Mouse (Mus musculus) embryonic facial prominence, embryonic 11.5 days (tissue): Measurements from ENCODE around the gene Rnf5. TPM values are rescaled to one million over a fixed set of nuclear protein-coding genes. Genes with fewer than 3 reads are reported as not detected.

Experiments
- ATAC-seq: fragments of 200-750 bp; cut with Nextera tagmentation; replicated peaks from 2 replicates; pipeline ENCODE4 v1.8.0; 2017; ENCODE audit warnings: low read depth; ENCODE audit not compliant: insufficient number of reproducible peaks, low FRiP score, low TSS enrichment
- DNase-seq: peaks from one replicate; pipeline ENCODE4 v3.0.0-alpha.2; 2015; ENCODE audit warnings: low spot score
- H3K27ac ChIP-seq: fragments of 300-500 bp; sonication (generic); replicated peaks from 2 replicates; pipeline ENCODE4 v1.5.1; 2014; ENCODE audit warnings: mild to moderate bottlenecking, low read depth, low read length, control low read depth
- H3K27me3 ChIP-seq: fragments of 300-500 bp; sonication (generic); 2 replicates; pipeline ENCODE4 v1.6.1; 2014; ENCODE audit warnings: mild to moderate bottlenecking, low read length, moderate library complexity, mixed read lengths; ENCODE audit not compliant: control insufficient read depth, insufficient read depth
- H3K36me3 ChIP-seq: fragments of 300-500 bp; sonication (generic); replicated peaks from 2 replicates; pipeline ENCODE4 v1.6.1; 2014; ENCODE audit warnings: low read depth, mild to moderate bottlenecking, low read length, moderate library complexity, mixed read lengths; ENCODE audit not compliant: control insufficient read depth, insufficient read depth
- H3K4me1 ChIP-seq: fragments of 300-500 bp; sonication (generic); 2 replicates; pipeline ENCODE4 v1.6.1; 2014; ENCODE audit warnings: low read length, mixed read lengths; ENCODE audit not compliant: control insufficient read depth, insufficient read depth
- H3K4me2 ChIP-seq: fragments of 300-500 bp; sonication (generic); 2 replicates; pipeline ENCODE4 v1.6.1; 2014; ENCODE audit warnings: low read depth, mild to moderate bottlenecking, control low read depth, low read length, moderate library complexity
- H3K4me3 ChIP-seq: fragments of 300-500 bp; sonication (generic); 2 replicates; pipeline ENCODE4 v1.5.1; 2014; ENCODE audit warnings: low read depth, low read length, control low read depth
- H3K9ac ChIP-seq: fragments of 300-500 bp; sonication (generic); replicated peaks from 2 replicates; pipeline ENCODE4 v1.6.1; 2014; ENCODE audit warnings: mild to moderate bottlenecking, control low read depth, low read length
- H3K9me3 ChIP-seq: fragments of 300-500 bp; sonication (generic); replicated peaks from 2 replicates; pipeline ENCODE4 v1.6.1; 2016; ENCODE audit warnings: mild to moderate bottlenecking, low read length, inconsistent platforms, mixed read lengths; ENCODE audit not compliant: control insufficient read depth
- WGBS: fragments of 180-500 bp; shearing (Covaris S2); extraction: QIAGEN DNeasy Blood & Tissue Kit; methylation state at CpG from one replicate; pipeline ENCODE4 v1.1.7; 2014; 5-methylcytosine and 5-hydroxymethylcytosine counted together
- polyA plus RNA-seq: library from polyadenylated mRNA; unstranded; fragments of >200 nt; fragmentation: Nextera tagmentation; extraction: Ambion mirVana; gene quantifications from 2 replicates; pipeline ENCODE4 v1.2.1, GENCODE M21; 2014

Rnf5 gene
- polyA plus RNA-seq, 1 experiment from 2014 or later: 118 TPM

- DNase-seq: peak; percentile 24
- Histone ChIP-seq H3K4me1 (peaks cover 22% of the 10 kb centered on the region), H3K9me3 (no peaks in the 10 kb centered on the region), H3K36me3 (no peaks in the 10 kb centered on the region), H3K27ac (peak overlapping the region; percentile 95), H3K4me2 (peak overlapping the region; percentile 91), H3K4me3 (peak overlapping the region; percentile 52), H3K27me3 (no peaks in the 10 kb centered on the region), H3K9ac (peak overlapping the region; percentile 86)
- 0 out of 2 replicates have a peak, but pooled peaks have one; percentile 0 for ATAC-seq
- WGBS: 27% methylated on average over 32 of the region's 32 CpGs
Measured at GRCm38 (mm10) chr17:34585877-34586771, 17.4 kb downstream of the Rnf5 start.

GRCm38 (mm10) chr17:34585121-34585520, 18.4 kb downstream of the Rnf5 start:
- Histone ChIP-seq H3K4me2 (no peak overlapping the region), H3K9ac (no peak overlapping the region), H3K27ac (no peak overlapping the region), H3K36me3 (no peaks in the 10 kb centered on the region), H3K4me1 (peaks cover 13% of the 10 kb centered on the region), H3K4me3 (no peak overlapping the region), H3K27me3 (no peaks in the 10 kb centered on the region), H3K9me3 (no peaks in the 10 kb centered on the region)
- 89% methylated on average over 8 of the region's 8 CpGs for WGBS
- DNase-seq (no peak), ATAC-seq (no peak)

- H3K27ac ChIP-seq: no peak overlapping the region
- no peak overlapping the region for H3K4me2 ChIP-seq
- ATAC-seq (no peak), DNase-seq (no peak)
- H3K27me3 ChIP-seq: no peaks in the 10 kb centered on the region
- H3K36me3 ChIP-seq: no peaks in the 10 kb centered on the region
- WGBS: 76% methylated on average over 8 of the region's 8 CpGs
- H3K4me1 ChIP-seq: peaks cover 8% of the 10 kb centered on the region
- H3K9me3 ChIP-seq: no peaks in the 10 kb centered on the region
- no peak overlapping the region for H3K4me3 ChIP-seq
- H3K9ac ChIP-seq: no peak overlapping the region
Measured at GRCm38 (mm10) chr17:34583819-34584218, 19.7 kb downstream of the Rnf5 start.

GRCm38 (mm10) chr17:34583397-34583796, 20.1 kb downstream of the Rnf5 start:
- H3K27ac ChIP-seq: no peak overlapping the region
- no peak overlapping the region for H3K4me3 ChIP-seq
- no peaks in the 10 kb centered on the region for H3K9me3 ChIP-seq
- no peak overlapping the region for H3K4me2 ChIP-seq
- no peaks in the 10 kb centered on the region for H3K36me3 ChIP-seq
- H3K4me1 ChIP-seq: peaks cover 8% of the 10 kb centered on the region
- 58% methylated on average over 7 of the region's 7 CpGs for WGBS
- ATAC-seq (no peak), DNase-seq (no peak)
- no peaks in the 10 kb centered on the region for H3K27me3 ChIP-seq
- H3K9ac ChIP-seq: no peak overlapping the region

- Histone ChIP-seq H3K9ac (no peak overlapping the region; the same call in 1 of the 2 replicates), H3K4me1 (peaks cover 4% of the 10 kb centered on the region)
Measured at GRCm38 (mm10) chr17:34582528-34582927, 21.0 kb downstream of the Rnf5 start.

GRCm38 (mm10) chr17:34578070-34578469, 25.4 kb downstream of the Rnf5 start:
- Histone ChIP-seq H3K9ac (no peak overlapping the region), H3K4me1 (no peaks in the 10 kb centered on the region), H3K27me3 (no peaks in the 10 kb centered on the region), H3K4me3 (no peak overlapping the region), H3K4me2 (no peak overlapping the region), H3K9me3 (no peaks in the 10 kb centered on the region), H3K27ac (no peak overlapping the region), H3K36me3 (no peaks in the 10 kb centered on the region)
- ATAC-seq (no peak), DNase-seq (no peak)
- WGBS: 80% methylated on average over 3 of the region's 3 CpGs

More at GRCm38 (mm10) chr17:34582528-34582927, 21.0 kb downstream of the Rnf5 start:
- H3K27ac ChIP-seq: no peak overlapping the region
- WGBS: 84% methylated on average over 12 of the region's 12 CpGs
- DNase-seq (no peak), ATAC-seq (no peak)
- no peak overlapping the region; the same call in 1 of the 2 replicates for H3K4me2 ChIP-seq
- no peaks in the 10 kb centered on the region for H3K9me3 ChIP-seq
- no peak overlapping the region for H3K4me3 ChIP-seq
- no peaks in the 10 kb centered on the region for H3K36me3 ChIP-seq
- no peaks in the 10 kb centered on the region for H3K27me3 ChIP-seq

GRCm38 (mm10) chr17:34576577-34576976, 26.9 kb downstream of the Rnf5 start:
- no peak for DNase-seq
- Histone ChIP-seq H3K36me3 (no peaks in the 10 kb centered on the region), H3K27ac (no peak overlapping the region), H3K27me3 (no peaks in the 10 kb centered on the region), H3K4me2 (no peak overlapping the region), H3K9me3 (no peaks in the 10 kb centered on the region), H3K9ac (no peak overlapping the region), H3K4me1 (no peaks in the 10 kb centered on the region), H3K4me3 (no peak overlapping the region)
- WGBS: 63% methylated on average over 5 of the region's 5 CpGs
- ATAC-seq: no peak

- H3K27me3 ChIP-seq: no peaks in the 10 kb centered on the region
- H3K36me3 ChIP-seq: no peaks in the 10 kb centered on the region
- no peak overlapping the region for H3K4me2 ChIP-seq
- no peak overlapping the region for H3K4me3 ChIP-seq
- no peak overlapping the region for H3K9ac ChIP-seq
- DNase-seq (no peak), ATAC-seq (no peak)
- no peaks in the 10 kb centered on the region for H3K4me1 ChIP-seq
- no peaks in the 10 kb centered on the region for H3K9me3 ChIP-seq
- H3K27ac ChIP-seq: no peak overlapping the region
- 8% methylated on average over 15 of the region's 15 CpGs for WGBS
Measured at GRCm38 (mm10) chr17:34572361-34572760, 31.1 kb downstream of the Rnf5 start.
